Mouse (Mus musculus) kidney, postnatal 4 days (tissue): ENCODE data around the gene Rpl34.

Experiments used
- DNase-seq, 2 experiments: peaks; one replicate each; pipeline ENCODE4 v3.0.0; 2021; ENCODE audit warnings: mixed read lengths in 2 of 2

The Rpl34 gene

GRCm38 (mm10) chr3:130712891-130713290 is 17.3 kb downstream of the Rpl34 start:
- DNase-seq = no peak

- no peak for DNase-seq
Observed at GRCm38 (mm10) chr3:130710103-130710502, 20.1 kb downstream of the Rpl34 start.

- DNase-seq = peak; percentile 98 to 99
Observed at GRCm38 (mm10) chr3:130708967-130709924, 21.0 kb downstream of the Rpl34 start, which contains the start of gene Ostc. TSS of gene Ostc (minus strand) at chr3:130709444.

DNA sequence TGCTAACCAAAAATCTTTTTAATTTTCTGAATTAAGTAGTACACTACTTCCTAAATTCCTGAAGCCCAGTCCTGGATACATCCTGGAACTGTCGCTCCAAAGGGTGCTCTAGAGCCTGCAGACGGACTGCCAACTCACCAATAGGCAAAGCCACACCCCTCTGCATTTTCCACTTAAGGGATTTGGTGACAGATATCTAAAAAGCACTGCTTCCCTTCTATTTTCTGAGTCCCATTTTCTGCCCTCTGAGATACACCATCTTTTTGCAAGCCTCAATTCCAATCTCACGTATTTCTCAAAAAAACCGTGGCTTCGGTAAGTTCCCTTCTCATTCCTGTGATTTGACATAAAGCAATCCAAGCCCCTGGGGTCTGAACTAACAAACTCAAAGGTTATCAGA is 21.7 kb downstream of the Rpl34 start:
- DNase-seq = peak in 1 of 2 experiments; percentile 18

GRCm38 (mm10) chr3:130702289-130702688 is 27.9 kb downstream of the Rpl34 start:
- DNase-seq = no peak

DNA sequence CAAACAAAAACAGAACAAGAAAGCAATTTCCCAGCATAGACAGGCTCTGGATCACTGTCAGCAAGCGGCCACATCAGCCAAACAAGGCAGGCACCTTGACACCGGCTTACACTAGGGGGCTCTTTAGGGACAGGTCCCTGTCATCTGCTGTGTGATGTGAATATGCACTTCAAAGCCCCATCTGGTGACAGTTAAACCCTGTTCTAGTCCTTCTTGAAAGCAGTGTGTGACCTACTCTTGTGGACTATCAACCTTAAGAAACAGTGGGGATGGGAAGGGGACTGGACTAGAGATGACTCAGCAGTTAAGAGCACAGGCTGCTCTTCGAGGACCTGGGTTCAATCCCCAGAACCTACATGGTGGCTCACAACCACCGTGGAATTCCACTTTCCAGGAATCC is 32.6 kb downstream of the Rpl34 start:
- no peak for DNase-seq

DNA sequence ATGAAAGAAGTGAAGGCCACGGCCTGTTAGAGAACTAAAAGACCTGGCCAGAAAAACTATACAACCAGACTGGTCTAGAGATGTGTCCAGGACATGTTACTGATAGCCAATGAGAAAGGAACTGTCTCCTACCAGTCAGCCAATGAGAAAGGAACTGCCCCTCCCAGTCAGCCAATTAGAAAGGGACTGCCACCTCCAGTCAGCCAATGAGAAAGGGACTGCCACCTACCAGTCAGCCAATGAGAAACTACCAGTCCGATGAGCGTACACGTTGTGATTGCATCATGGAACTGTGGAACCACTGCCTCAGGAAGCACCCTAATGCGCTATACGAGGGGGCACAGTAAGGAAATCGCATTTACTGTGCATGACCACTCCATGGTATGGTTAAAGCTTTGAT is 35.5 kb downstream of the Rpl34 start:
- no peak for DNase-seq

- DNase-seq = no peak
Observed at GRCm38 (mm10) chr3:130694041-130694593, 36.1 kb downstream of the Rpl34 start.

DNA sequence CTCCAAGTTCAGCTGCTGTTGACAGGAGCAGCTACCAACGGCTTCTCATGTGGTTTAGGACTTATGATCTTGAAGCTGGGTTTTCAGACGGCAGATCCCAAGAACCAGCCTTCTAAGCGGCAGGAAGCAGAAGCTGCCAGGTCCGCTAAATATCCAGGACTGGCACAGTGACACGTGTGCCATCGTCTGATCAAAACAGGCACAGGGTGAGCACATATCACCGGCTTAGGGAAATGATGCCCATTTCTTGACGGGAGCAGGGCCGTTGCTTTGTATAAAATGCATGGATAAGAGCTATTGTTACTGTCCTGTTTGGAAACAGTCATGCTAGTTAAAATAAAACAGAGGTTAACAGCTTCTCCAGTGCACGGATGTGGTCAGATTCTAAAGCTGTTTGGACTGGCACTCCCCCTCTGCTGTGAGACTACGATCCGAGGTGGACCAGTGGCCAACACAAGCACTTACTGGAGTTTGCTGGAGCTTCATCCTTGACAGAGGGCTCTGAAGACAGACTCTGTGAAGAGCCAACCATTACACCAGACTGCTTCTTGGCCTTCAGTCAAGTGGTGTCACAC is 38.5 kb downstream of the Rpl34 start:
- DNase-seq = no peak

DNA sequence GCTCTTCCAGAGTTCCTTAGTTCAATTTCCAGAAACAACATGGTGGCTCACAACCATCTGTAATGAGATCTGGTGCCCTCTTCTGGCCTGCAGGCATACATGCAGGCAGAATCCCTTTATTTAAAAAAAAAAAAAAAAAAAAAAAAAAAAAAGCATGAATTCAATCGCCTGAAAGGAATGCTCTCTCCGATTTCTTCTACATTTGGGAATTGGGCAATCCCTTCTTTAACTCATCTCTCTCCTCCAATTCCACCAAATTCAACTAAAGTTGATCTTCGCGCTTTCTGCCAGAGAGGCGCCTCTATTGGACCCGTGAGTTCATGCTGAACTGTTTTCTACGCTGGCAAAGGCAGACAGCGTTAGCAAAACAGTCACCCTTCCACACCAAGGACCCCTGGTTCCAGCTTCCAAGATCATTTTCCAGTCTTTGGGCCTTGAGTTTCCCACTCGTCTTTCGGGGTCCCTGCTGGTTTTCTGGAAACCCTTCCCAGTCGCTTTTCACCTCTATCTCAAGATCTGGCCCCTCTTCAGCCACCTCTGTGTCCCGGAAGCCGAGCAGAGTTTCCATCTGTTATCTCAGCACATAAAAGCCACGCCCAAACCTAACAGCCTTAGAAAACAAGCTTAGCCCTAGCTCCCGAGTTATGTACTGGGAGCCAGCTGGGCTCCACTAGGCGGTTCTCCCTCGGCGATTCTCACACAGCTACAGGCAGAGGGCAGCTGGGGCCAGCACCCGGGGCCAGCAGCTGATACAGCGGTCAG is 39.2 kb downstream of the Rpl34 start:
- DNase-seq = peak; percentile 50 to 71

GRCm38 (mm10) chr3:130689630-130690029 is 40.6 kb downstream of the Rpl34 start:
- DNase-seq = peak; percentile 92 to 93

GRCm38 (mm10) chr3:130687051-130687450 is 43.1 kb downstream of the Rpl34 start:
- DNase-seq = no peak

DNA sequence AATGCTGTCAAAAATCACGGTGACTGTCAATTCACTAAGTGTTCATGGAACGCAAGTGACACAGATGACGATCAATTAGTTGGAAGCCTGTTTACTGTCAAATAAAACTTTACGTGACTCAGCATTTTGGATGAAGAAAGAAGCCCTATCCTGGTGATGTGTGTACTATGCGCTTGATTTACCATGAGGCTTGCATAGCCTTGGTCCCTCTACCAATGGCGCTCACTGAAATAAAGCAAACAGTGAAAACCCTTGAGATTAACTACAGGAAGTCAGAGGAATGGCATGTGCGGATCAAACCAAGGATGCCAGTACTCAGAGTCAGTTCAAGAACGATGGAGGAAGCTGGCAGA is 45.2 kb downstream of the Rpl34 start:
- no peak for DNase-seq

GRCm38 (mm10) chr3:130684276-130685013 is 45.8 kb downstream of the Rpl34 start:
- DNase-seq = no peak

- no peak for DNase-seq
Observed at GRCm38 (mm10) chr3:130683836-130684235, 46.4 kb downstream of the Rpl34 start.

DNA sequence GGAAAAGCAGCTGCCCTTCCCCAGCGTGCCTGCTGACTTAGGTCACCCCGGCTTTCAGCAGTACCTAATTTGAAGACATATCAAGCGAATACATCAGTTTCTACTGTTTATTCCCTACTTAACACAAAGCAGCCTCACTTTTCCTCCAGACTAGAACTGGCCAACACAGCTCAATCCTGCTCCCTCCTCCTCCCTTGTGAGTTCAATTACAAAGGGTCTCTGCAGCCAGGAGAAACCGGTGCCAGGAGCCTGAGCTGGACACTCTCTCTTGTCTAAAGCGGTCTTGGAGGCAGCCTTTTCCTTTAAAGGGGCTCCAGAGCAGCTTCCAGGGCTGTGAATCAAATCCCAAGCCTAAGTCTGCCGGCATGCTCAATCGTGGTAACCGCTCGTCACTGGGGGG is 48.0 kb downstream of the Rpl34 start:
- DNase-seq = no peak

DNA sequence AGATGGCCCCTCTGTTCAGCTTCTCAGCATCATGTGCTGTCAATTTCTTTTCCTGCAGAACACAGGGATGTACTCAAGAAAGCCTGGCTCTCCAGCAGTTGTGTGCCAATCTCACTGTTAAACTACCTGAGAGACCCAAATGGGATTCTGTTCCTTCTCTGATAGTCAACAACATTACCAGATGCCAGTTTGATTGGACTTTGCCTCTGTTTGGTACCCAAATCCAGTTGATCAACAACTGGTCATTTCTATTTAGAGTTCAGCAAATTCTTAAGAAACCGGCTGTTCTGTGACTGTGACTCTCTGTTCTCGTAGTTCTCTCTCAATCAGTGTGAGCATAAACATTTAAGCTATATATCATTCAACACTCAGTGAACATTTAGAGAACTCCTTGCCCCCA is 49.0 kb downstream of the Rpl34 start:
- no peak for DNase-seq

GRCm38 (mm10) chr3:130677671-130678460 is 52.3 kb downstream of the Rpl34 start:
- DNase-seq = no peak
